Mouse (Mus musculus): ENCODE results near the gene Saxo1. TPM values are rescaled to one million over a fixed set of nuclear protein-coding genes. Genes with fewer than 3 reads are reported as not detected.

Gene Saxo1
- total and polyA plus RNA-seq, 3 experiments: not detected

- no peak overlapping the region for H3K9ac ChIP-seq (ENCODE audit: control insufficient read depth, low read depth, low read length, poor library complexity, severe bottlenecking)
- TF ChIP-seq E2F4 (IDR thresholded peaks at IDR 0.05; ENCODE audit: borderline replicate concordance, low read depth, low read length) (no peak), MYC (IDR thresholded peaks at IDR 0.05; ENCODE audit: low read depth, low read length) (no peak), CHD1 (IDR thresholded peaks at IDR 0.05; ENCODE audit: low read depth, low read length) (no peak), HCFC1 (IDR thresholded peaks at IDR 0.05; ENCODE audit: low read depth, low read length) (no peak), EP300 (IDR thresholded peaks at IDR 0.05; ENCODE audit: low read depth in 1 of 2, low read length in 2 of 2) (no peak), CTCF (IDR thresholded peaks at IDR 0.05 in 2 of 3, conservative IDR thresholded peaks at IDR 0.05 in 1 of 3; ENCODE audit: control insufficient read depth in 1 of 3, insufficient read depth in 1 of 3, low read depth in 2 of 3, low read length in 3 of 3, poor library complexity in 1 of 3, severe bottlenecking in 1 of 3) (no peak), RCOR1 (IDR thresholded peaks at IDR 0.05; ENCODE audit: low read depth, low read length) (no peak), TCF12 (IDR thresholded peaks at IDR 0.05; ENCODE audit: low read depth, low read length) (no peak), ZMIZ1 (IDR thresholded peaks at IDR 0.05; ENCODE audit: low read depth, low read length) (no peak), RAD21 (IDR thresholded peaks at IDR 0.05; ENCODE audit: low read depth, low read length) (no peak), UBTF (IDR thresholded peaks at IDR 0.05; ENCODE audit: borderline replicate concordance, insufficient read depth, low read depth, low read length) (no peak), SMC3 (IDR thresholded peaks at IDR 0.05; ENCODE audit: low read depth, low read length) (no peak), MXI1 (IDR thresholded peaks at IDR 0.05; ENCODE audit: low read depth, low read length) (no peak)
- H3K27ac ChIP-seq (ENCODE audit: control insufficient read depth, low read depth, low read length): no peak overlapping the region
- no peak overlapping the region for H3K4me3 ChIP-seq (ENCODE audit: control insufficient read depth in 1 of 2, insufficient read depth in 1 of 2, low read depth in 2 of 2, low read length in 2 of 2)
- H3K27me3 ChIP-seq (ENCODE audit: control insufficient read depth in 1 of 2, insufficient read depth in 2 of 2, low read length in 2 of 2): peaks cover 0 to 5% of the 10 kb centered on the region in 2 experiments; a peak in 2 of 4 replicates
- H3K4me1 ChIP-seq (ENCODE audit: control insufficient read depth in 1 of 2, insufficient read depth in 2 of 2, low read length in 2 of 2): no peaks in the 10 kb centered on the region
- no peak for DNase-seq (ENCODE audit: low read depth, low spot score)
- H3K9me3 ChIP-seq (replicated peaks; ENCODE audit: insufficient read depth, low read length): no peaks in the 10 kb centered on the region
- no peaks in the 10 kb centered on the region for H3K36me3 ChIP-seq (ENCODE audit: control insufficient read depth in 1 of 2, insufficient read depth in 2 of 2, low read length in 2 of 2)
- no peaks in the 10 kb centered on the region for H3K79me2 ChIP-seq (ENCODE audit: control insufficient read depth, insufficient read depth, low read length, poor library complexity)
Observed at GRCm38 (mm10) chr4:86483686-86484085, 74.4 kb downstream of the Saxo1 start.

- no peak for DNase-seq (ENCODE audit: low read depth, low spot score)
- H3K9me3 ChIP-seq (replicated peaks; ENCODE audit: insufficient read depth, low read length): no peaks in the 10 kb centered on the region
- H3K27me3 ChIP-seq (ENCODE audit: control insufficient read depth in 1 of 2, insufficient read depth in 2 of 2, low read length in 2 of 2): peaks cover 0 to 5% of the 10 kb centered on the region in 2 experiments; a peak in 2 of 4 replicates
- H3K27ac ChIP-seq (ENCODE audit: control insufficient read depth, low read depth, low read length): no peak overlapping the region
- H3K9ac ChIP-seq (ENCODE audit: control insufficient read depth, low read depth, low read length, poor library complexity, severe bottlenecking): no peak overlapping the region
- no peaks in the 10 kb centered on the region for H3K36me3 ChIP-seq (ENCODE audit: control insufficient read depth in 1 of 2, insufficient read depth in 2 of 2, low read length in 2 of 2)
- H3K4me1 ChIP-seq (ENCODE audit: control insufficient read depth in 1 of 2, insufficient read depth in 2 of 2, low read length in 2 of 2): no peaks in the 10 kb centered on the region
- TF ChIP-seq TAL1 (IDR thresholded peaks at IDR 0.05; ENCODE audit: low read length) (no peak), KAT2A (conservative IDR thresholded peaks at IDR 0.05; ENCODE audit: low read depth, low read length) (no peak), SMC3 (IDR thresholded peaks at IDR 0.05; ENCODE audit: low read depth, low read length) (no peak), USF1 (IDR thresholded peaks at IDR 0.05; ENCODE audit: low read depth, low read length) (no peak), TCF12 (IDR thresholded peaks at IDR 0.05; ENCODE audit: low read depth, low read length) (no peak), BHLHE40 (IDR thresholded peaks at IDR 0.05; ENCODE audit: borderline replicate concordance, low read depth, low read length) (no peak), E2F4 (IDR thresholded peaks at IDR 0.05; ENCODE audit: borderline replicate concordance, low read depth, low read length) (no peak), HCFC1 (IDR thresholded peaks at IDR 0.05; ENCODE audit: low read depth, low read length) (no peak), USF2 (IDR thresholded peaks at IDR 0.05; ENCODE audit: borderline replicate concordance in 1 of 2, insufficient read depth in 1 of 2, low read depth in 1 of 2, low read length in 2 of 2) (no peak), NRF1 (IDR thresholded peaks at IDR 0.05; ENCODE audit: insufficient read depth, low read depth, low read length, poor library complexity, severe bottlenecking) (no peak), ZNF384 (IDR thresholded peaks at IDR 0.05; ENCODE audit: low read depth, low read length) (no peak), MAZ (IDR thresholded peaks at IDR 0.05; ENCODE audit: low read depth, low read length) (no peak), MAX (IDR thresholded peaks at IDR 0.05; ENCODE audit: low read length) (no peak), UBTF (IDR thresholded peaks at IDR 0.05; ENCODE audit: borderline replicate concordance, insufficient read depth, low read depth, low read length) (no peak), CHD2 (IDR thresholded peaks at IDR 0.05; ENCODE audit: low read length) (no peak), POLR2AphosphoS5 (IDR thresholded peaks at IDR 0.05; ENCODE audit: borderline replicate concordance, low read depth, low read length) (no peak)
- no peak overlapping the region for H3K4me3 ChIP-seq (ENCODE audit: control insufficient read depth in 1 of 2, insufficient read depth in 1 of 2, low read depth in 2 of 2, low read length in 2 of 2)
- H3K79me2 ChIP-seq (ENCODE audit: control insufficient read depth, insufficient read depth, low read length, poor library complexity): no peaks in the 10 kb centered on the region
Observed at GRCm38 (mm10) chr4:86483013-86483615, 75.0 kb downstream of the Saxo1 start.

All from MEL (cell line).